Mouse (Mus musculus): ENCODE measurements around the gene Hmcn2. TPM values are rescaled to one million over a fixed set of nuclear protein-coding genes. Genes with fewer than 3 reads are reported as not detected.

The Hmcn2 gene
- total and polyA plus RNA-seq, 3 experiments = 1.0 to 5.7 (median 2.1) TPM

DNA sequence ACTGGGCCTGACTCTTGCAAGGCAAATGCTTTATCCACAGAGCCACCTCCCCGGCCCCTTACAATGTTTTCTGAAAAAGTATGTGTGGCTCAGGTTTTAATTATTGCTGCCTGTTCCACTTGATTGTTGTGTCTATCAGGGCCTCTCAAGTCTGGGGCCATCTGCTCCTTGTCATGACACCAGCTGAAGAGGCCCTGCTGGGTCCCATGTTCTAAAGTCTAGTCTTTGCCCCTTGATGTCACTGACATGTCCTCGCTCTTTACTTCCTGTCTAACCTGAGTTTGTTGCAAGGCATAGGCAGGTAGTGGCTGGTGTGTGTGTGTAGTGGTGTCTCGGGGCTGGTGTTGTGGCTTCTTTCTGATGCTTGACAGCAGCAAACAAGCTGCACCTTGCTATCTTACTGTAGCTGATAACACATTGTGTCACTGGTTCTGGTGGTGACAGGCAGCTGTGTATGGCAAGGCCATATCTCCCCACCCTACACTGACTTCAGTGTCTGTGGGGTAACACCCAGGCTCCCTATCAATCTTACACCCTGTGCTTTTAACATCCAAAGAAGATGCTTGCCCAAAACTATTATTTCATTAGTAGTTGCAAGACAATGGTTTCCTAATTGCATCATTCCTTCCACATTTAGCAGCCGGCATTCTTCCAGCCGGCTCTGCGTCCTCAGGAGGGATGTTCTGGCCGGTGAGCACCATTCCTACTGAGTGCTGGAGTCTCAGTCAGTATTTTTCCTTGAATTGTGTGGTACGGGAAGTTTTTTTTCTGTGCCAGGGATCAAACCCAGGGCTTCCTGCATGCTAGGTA is 27.7 kb downstream of the Hmcn2 start:
- Histone ChIP-seq H3K4me2 (ENCODE audit: insufficient read depth, low read depth, poor library complexity, severe bottlenecking) (no peak overlapping the region), H3K36me3 (replicated peaks in 1 of 2; ENCODE audit: control insufficient read depth in 1 of 2, insufficient read depth in 1 of 2, low read length in 1 of 2) (no peaks in the 10 kb centered on the region), H3K4me1 (ENCODE audit: control insufficient read depth in 1 of 2, insufficient read depth in 2 of 2) (no peaks in the 10 kb centered on the region), H3K27me3 (replicated peaks) (peaks cover 76% of the 10 kb centered on the region), H3K79me2 (replicated peaks; ENCODE audit: control insufficient read depth, extremely low read depth, insufficient read depth, poor library complexity, severe bottlenecking) (no peaks in the 10 kb centered on the region), H3K9me3 (replicated peaks; ENCODE audit: low read length) (peaks cover 13% of the 10 kb centered on the region), H3K9ac (ENCODE audit: insufficient read depth, low read depth) (no peak overlapping the region), H3K27ac (ENCODE audit: insufficient read depth, low read depth) (no peak overlapping the region), H3K4me3 (replicated peaks in 1 of 3; ENCODE audit: low read depth in 2 of 3, low read length in 2 of 3, poor library complexity in 1 of 3) (no peak overlapping the region)
- TF ChIP-seq BHLHE40 (IDR thresholded peaks at IDR 0.05; ENCODE audit: low read depth, low read length) (no peak), CHD1 (IDR thresholded peaks at IDR 0.05; ENCODE audit: low read depth, low read length) (no peak), ETS1 (conservative IDR thresholded peaks at IDR 0.05; ENCODE audit: low read depth, low read length) (no peak)
- in situ Hi-C loops (cut with MboI; ENCODE audit: low pct_ligation_motif_present, low pct_unique_long_range_greater_than_20kb, low sequenced_read_pairs) = no loop called here
- DNase-seq (ENCODE audit: extremely low read depth) = no peak
- dilution Hi-C loops (cut with MboI; ENCODE audit: extremely low pct_ligation_motif_present, extremely low pct_unique_long_range_greater_than_20kb, low sequenced_read_pairs) = no loop called here

DNA sequence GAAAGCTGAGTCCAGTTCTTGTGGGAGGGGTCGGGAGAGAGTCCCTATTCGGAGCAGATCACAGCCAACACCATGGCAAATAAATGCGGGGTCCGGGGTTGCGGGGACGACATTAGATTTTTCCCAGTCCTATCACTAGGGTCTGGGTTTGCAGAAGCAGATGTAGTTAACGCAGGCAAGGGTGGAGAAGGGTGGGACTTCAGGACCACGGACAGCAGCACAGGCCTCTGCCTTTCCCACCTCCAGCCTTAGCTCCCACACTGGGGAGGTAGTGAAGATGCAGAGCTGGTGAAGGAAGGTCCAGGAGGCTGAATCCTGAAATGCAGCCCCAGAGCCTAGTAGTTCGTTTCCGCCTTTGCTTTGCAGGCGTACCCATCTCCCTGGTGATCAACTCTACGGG is 31.9 kb downstream of the Hmcn2 start:
- Histone ChIP-seq H3K4me2 (ENCODE audit: insufficient read depth, low read depth, poor library complexity, severe bottlenecking) (no peak overlapping the region), H3K27me3 (replicated peaks) (peaks cover 73% of the 10 kb centered on the region), H3K9me3 (replicated peaks; ENCODE audit: low read length) (peaks cover 13% of the 10 kb centered on the region), H3K4me3 (replicated peaks in 1 of 3; ENCODE audit: low read depth in 2 of 3, low read length in 2 of 3, poor library complexity in 1 of 3) (no peak overlapping the region), H3K27ac (ENCODE audit: insufficient read depth, low read depth) (no peak overlapping the region), H3K79me2 (replicated peaks; ENCODE audit: control insufficient read depth, extremely low read depth, insufficient read depth, poor library complexity, severe bottlenecking) (no peaks in the 10 kb centered on the region), H3K36me3 (replicated peaks in 1 of 2; ENCODE audit: control insufficient read depth in 1 of 2, insufficient read depth in 1 of 2, low read length in 1 of 2) (no peaks in the 10 kb centered on the region), H3K4me1 (ENCODE audit: control insufficient read depth in 1 of 2, insufficient read depth in 2 of 2) (no peaks in the 10 kb centered on the region), H3K9ac (ENCODE audit: insufficient read depth, low read depth) (no peak overlapping the region)
- in situ Hi-C loops (cut with MboI; ENCODE audit: low pct_ligation_motif_present, low pct_unique_long_range_greater_than_20kb, low sequenced_read_pairs) (no loop called here), dilution Hi-C loops (cut with MboI; ENCODE audit: extremely low pct_ligation_motif_present, extremely low pct_unique_long_range_greater_than_20kb, low sequenced_read_pairs) (no loop called here)
- DNase-seq (ENCODE audit: extremely low read depth) = peak; percentile 22
- TF ChIP-seq ZC3H11A (IDR thresholded peaks at IDR 0.05; ENCODE audit: low read depth, low read length) (no peak), TBP (conservative IDR thresholded peaks at IDR 0.05; ENCODE audit: low read depth, low read length) (no peak), RCOR1 (conservative IDR thresholded peaks at IDR 0.05; ENCODE audit: low read depth, low read length) (no peak), MAZ (IDR thresholded peaks at IDR 0.05; ENCODE audit: low read depth, low read length) (no peak), MXI1 (IDR thresholded peaks at IDR 0.05; ENCODE audit: low read depth, low read length) (no peak), ETS1 (conservative IDR thresholded peaks at IDR 0.05; ENCODE audit: low read depth, low read length) (no peak), MEF2A (IDR thresholded peaks at IDR 0.05; ENCODE audit: borderline replicate concordance, low read depth, low read length) (no peak), CTCF (conservative IDR thresholded peaks at IDR 0.05 in 1 of 2, IDR thresholded peaks at IDR 0.05 in 1 of 2; ENCODE audit: low read depth in 2 of 2, low read length in 2 of 2) (no peak), CHD1 (IDR thresholded peaks at IDR 0.05; ENCODE audit: low read depth, low read length) (no peak), NELFE (IDR thresholded peaks at IDR 0.05; ENCODE audit: low read depth, low read length) (no peak)

DNA sequence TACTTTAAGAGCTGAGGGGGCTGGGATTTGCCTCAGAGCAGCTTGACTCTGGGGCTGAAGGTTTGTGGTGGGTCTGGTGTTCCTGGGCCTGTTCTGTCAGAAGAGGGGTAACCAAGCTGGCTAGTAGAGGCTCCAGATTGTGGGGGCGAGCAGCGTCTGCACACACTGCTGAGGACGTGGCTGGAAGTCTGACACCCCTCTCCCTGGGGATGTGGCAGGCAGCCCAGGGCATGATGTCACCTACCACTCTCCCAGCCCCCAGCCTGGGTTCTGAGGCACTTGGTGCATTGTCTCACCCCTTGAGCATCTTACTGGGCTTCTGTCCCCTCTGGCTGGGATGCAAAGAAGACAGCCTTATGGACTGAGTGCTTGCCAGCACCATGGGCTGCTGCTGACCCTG is 34.2 kb downstream of the Hmcn2 start:
- H3K4me3 ChIP-seq (replicated peaks in 1 of 3; ENCODE audit: low read depth in 2 of 3, low read length in 2 of 3, poor library complexity in 1 of 3) = no peak overlapping the region
- no peaks in the 10 kb centered on the region for H3K4me1 ChIP-seq (ENCODE audit: control insufficient read depth in 1 of 2, insufficient read depth in 2 of 2)
- H3K4me2 ChIP-seq (ENCODE audit: insufficient read depth, low read depth, poor library complexity, severe bottlenecking) = no peak overlapping the region
- no peak for TF ChIP-seq ZC3H11A (IDR thresholded peaks at IDR 0.05; ENCODE audit: low read depth, low read length)
- TF ChIP-seq USF2 (conservative IDR thresholded peaks at IDR 0.05; ENCODE audit: low read depth, low read length) = no peak
- no peak for TF ChIP-seq TBP (conservative IDR thresholded peaks at IDR 0.05; ENCODE audit: low read depth, low read length)
- no peak for TF ChIP-seq JUND (conservative IDR thresholded peaks at IDR 0.05; ENCODE audit: low read depth, low read length)
- no peak for TF ChIP-seq BHLHE40 (IDR thresholded peaks at IDR 0.05; ENCODE audit: low read depth, low read length)
- no peak for TF ChIP-seq ZMIZ1 (IDR thresholded peaks at IDR 0.05; ENCODE audit: low read depth, low read length)
- no peak for TF ChIP-seq PAX5 (IDR thresholded peaks at IDR 0.05; ENCODE audit: low read length)
- TF ChIP-seq RCOR1 (conservative IDR thresholded peaks at IDR 0.05; ENCODE audit: low read depth, low read length) = no peak
- TF ChIP-seq RAD21 (IDR thresholded peaks at IDR 0.05; ENCODE audit: low read depth, low read length) = no peak
- no peak for TF ChIP-seq JUN (IDR thresholded peaks at IDR 0.05; ENCODE audit: insufficient read depth, low read depth, low read length)
- TF ChIP-seq ZNF384 (IDR thresholded peaks at IDR 0.05; ENCODE audit: low read depth, low read length) = no peak
- no peak for TF ChIP-seq ZKSCAN1 (IDR thresholded peaks at IDR 0.05; ENCODE audit: borderline replicate concordance, low read depth, low read length)
- TF ChIP-seq ETS1 (conservative IDR thresholded peaks at IDR 0.05; ENCODE audit: low read depth, low read length) = no peak
- DNase-seq (ENCODE audit: extremely low read depth) = no peak
- H3K9ac ChIP-seq (ENCODE audit: insufficient read depth, low read depth) = no peak overlapping the region
- peaks cover 74% of the 10 kb centered on the region for H3K27me3 ChIP-seq (replicated peaks)
- in situ Hi-C loops (cut with MboI; ENCODE audit: low pct_ligation_motif_present, low pct_unique_long_range_greater_than_20kb, low sequenced_read_pairs) (no loop called here), dilution Hi-C loops (cut with MboI; ENCODE audit: extremely low pct_ligation_motif_present, extremely low pct_unique_long_range_greater_than_20kb, low sequenced_read_pairs) (no loop called here)
- no peak overlapping the region for H3K27ac ChIP-seq (ENCODE audit: insufficient read depth, low read depth)
- no peaks in the 10 kb centered on the region for H3K79me2 ChIP-seq (replicated peaks; ENCODE audit: control insufficient read depth, extremely low read depth, insufficient read depth, poor library complexity, severe bottlenecking)
- H3K36me3 ChIP-seq (replicated peaks in 1 of 2; ENCODE audit: control insufficient read depth in 1 of 2, insufficient read depth in 1 of 2, low read length in 1 of 2) = no peaks in the 10 kb centered on the region
- peaks cover 13% of the 10 kb centered on the region for H3K9me3 ChIP-seq (replicated peaks; ENCODE audit: low read length)
